Mouse (Mus musculus): ENCODE measurements at regions not wholly inside any gene's neighbourhood (a gene's known extent, or its start where the extent isn't known, plus 50 kb on each side); places are given as distances from the start of the nearest gene placed in this dataset.

GRCm38 (mm10) chr6:135563766-135564165, 201.4 kb downstream of the Emp1 start:
- TF ChIP-seq CTCF (conservative IDR thresholded peaks at IDR 0.05; ENCODE audit: insufficient read depth, insufficient read length, low read depth, low read length): no peak
- TF ChIP-seq POLR2A (IDR thresholded peaks at IDR 0.05; ENCODE audit: low read depth, low read length): no peak
